Mouse (Mus musculus) kidney, adult 2 months (tissue): ENCODE measurements around the gene Ddias.

Experiments used
- CTCF ChIP-seq: fragments of 200-500 bp; conservative IDR thresholded peaks from 2 replicates; pipeline ENCODE4 v1.5.1; 2011; ENCODE audit warnings: low read depth, mild to moderate bottlenecking, control low read depth, low read length, moderate library complexity, mixed read lengths; ENCODE audit not compliant: insufficient read depth, insufficient read length
- POLR2A ChIP-seq: fragments of 200-500 bp; IDR thresholded peaks from one replicate; pipeline ENCODE4 v1.6.1; 2011; ENCODE audit warnings: low read depth, low read length, control low read depth

DNA sequence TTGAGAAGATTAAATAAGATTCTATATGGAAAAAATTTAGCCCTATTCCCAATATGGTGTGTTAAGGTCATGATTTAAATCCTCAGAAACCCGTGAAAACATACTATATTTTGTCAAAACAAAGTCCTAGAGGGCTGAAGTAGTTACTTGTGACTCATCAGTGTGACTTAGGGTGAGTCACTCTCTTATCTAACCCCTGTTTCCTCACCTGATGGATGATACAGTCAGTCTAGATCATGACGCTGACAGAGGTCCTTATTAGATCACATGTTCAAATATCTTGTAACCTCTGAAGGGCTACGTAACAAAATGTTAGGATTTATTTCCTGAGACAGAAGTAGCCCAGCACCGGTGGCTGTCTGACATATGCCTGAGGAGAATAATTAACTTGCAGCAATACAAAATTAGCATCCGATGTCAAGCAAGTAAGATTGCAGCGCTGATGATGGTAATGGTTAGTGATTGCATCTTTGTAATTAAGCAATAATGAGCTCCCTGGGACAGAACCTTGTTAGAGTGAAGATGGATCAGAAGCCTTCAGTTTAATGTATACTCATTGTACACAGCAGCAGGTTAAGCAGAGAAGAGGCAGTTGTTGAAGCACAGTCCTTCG lies 62.3 kb downstream of the Ddias start:
- TF ChIP-seq POLR2A, result no peak
- no peak for TF ChIP-seq CTCF
